Mouse (Mus musculus): ENCODE measurements at regions not wholly inside any gene's neighbourhood (a gene's known extent, or its start where the extent isn't known, plus 50 kb on each side); places are given as distances from the start of the nearest gene placed in this dataset.

GRCm38 (mm10) chr8:128239783-128240182 is 118.6 kb upstream of the Nrp1 start:
- no peak for ATAC-seq

DNA sequence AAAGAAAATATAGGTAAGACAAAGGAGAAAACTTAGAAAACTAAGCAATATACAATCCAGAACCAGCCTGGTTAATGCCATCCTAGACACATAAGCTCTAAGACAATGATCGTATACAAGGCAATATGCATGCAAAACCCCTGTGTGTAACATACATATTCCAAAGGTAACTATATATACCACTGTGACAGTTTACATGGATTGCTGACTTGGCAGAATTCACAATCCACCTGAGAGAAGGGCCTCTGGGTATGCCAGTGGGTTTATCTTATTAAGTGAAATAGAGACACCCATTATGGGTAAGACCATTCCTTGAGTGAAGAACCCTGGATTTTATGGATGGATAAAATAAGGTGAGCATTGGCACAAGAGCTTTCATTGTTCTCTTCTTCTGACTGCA is 117.2 kb upstream of the Nrp1 start:
- ATAC-seq, result no peak

- ATAC-seq, result no peak
These were observed 115.7 kb upstream of the Nrp1 start for GRCm38 (mm10) chr8:128242465-128243251.

GRCm38 (mm10) chr8:128251723-128252122 is 106.7 kb upstream of the Nrp1 start:
- no peak for ATAC-seq

DNA sequence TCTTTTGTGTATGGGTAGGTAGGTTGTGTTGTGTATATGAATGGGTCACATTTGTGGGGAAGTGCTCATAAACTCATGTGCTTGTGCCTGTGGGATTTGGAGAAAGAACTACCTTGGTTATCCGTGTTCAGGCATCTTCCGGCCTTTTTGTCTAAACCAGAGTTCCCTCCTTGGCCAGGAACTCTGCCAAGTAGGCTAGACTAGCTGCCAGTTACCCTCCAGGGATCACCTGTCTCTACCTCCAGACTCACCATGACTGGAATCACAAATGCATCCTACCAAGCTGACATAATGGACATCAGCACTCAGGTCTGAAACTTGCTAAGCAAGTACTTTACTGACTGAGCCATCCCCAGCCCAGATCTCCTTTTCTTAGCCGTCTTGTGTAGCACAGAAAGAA is 97.6 kb upstream of the Nrp1 start:
- ATAC-seq, result no peak

DNA sequence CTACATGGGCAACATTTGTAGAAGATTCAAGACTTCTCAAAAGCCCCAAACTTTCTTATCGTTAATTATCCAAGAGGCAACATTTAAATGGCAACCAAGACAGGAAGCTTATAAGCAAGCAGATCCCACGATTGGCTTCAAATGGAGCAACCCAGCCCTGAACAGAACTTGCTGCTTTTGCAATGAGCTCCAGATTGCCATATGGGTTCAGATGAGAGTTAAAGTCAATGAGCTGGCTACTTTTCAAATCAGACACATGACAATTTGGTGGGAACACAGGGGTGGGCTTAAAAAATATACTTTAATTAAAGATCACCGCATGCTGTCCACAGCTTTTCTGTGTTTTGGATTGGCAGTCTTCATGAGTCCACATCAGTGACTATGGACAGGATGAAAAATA is 97.0 kb upstream of the Nrp1 start:
- no peak for ATAC-seq

- no peak for ATAC-seq
These were observed 95.0 kb upstream of the Nrp1 start for GRCm38 (mm10) chr8:128263251-128263947.

- ATAC-seq, result no peak
These were observed 91.1 kb upstream of the Nrp1 start for GRCm38 (mm10) chr8:128267261-128267660.

- ATAC-seq, result peak; percentile 69
These were observed 90.4 kb upstream of the Nrp1 start for GRCm38 (mm10) chr8:128268010-128268409.

GRCm38 (mm10) chr8:128269546-128269945 is 88.9 kb upstream of the Nrp1 start:
- ATAC-seq, result no peak

GRCm38 (mm10) chr8:128272866-128273344 is 85.5 kb upstream of the Nrp1 start:
- no peak for ATAC-seq

DNA sequence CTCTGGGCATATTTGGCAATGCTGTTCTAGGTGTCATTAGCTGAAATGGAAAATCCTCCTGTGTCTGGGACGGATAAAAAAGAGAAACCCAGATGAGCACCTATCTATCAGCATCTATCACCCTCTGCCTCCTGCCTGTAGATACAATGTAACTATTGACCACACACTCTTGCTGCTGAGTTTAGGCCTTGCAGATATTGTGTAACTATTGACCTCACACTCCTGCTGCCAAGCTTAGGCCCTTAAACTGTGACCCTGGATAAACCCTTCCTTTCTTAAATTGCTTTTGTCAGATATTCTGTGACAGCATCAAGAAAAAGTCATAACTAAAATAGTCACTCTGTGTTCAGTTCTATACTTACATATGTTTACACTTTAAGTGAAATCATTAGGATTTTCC is 81.9 kb upstream of the Nrp1 start:
- no peak for ATAC-seq

DNA sequence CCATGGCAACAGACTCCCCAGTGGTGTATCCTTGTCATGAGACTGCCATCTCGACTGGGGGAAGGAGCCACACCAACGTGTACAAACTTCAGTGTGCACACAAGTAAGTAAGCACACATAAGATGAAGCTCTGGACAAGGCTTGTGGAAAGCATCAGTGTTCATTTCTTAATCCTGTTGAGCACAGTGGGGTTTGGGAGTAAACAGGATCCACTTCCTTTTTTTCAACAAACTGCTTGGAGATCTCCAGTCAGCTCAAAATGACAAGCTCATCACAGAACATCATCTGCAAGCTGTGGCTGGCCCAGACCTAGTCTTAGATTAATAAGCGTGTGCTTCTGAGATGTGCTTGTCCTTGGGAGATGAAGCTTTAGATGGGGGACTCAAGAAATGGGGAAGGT is 75.6 kb upstream of the Nrp1 start:
- no peak for ATAC-seq

DNA sequence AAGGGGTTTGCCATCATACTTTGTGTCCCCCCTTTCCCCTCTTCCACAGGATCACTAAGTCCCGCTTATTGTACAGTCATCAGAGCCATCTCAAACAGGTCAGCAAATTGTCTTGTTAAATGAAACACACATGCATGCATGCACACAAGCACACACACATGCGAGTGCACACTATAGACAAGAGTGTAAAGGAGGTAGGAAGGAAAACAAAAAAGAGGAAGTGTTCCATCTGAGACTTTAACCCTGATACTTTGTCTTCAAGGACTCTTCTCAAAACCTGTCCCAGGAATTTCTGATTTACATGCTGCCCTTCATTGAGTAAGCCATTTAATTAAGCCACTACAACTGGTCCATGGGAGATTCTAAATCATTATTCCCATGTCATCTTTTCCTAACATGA is 75.0 kb upstream of the Nrp1 start:
- no peak for ATAC-seq

DNA sequence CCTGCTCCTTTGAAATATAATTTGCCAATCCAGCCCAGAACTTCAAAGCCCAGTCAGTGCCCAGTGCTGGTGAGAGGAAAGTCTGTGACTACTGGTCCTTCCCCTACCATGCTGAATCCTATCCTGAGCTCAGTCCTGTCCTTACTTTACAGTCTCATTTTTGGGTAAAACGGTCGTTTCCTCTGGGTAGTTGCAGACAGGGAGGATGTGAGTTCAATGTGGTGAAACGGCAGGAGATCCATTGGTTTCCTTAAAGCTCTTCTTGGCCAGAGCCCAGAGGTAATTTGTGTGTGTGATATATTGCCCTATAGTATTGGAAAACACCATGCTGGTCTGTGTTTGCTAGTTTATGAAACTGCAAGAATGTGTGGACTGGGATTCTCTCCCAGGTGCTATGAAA is 73.6 kb upstream of the Nrp1 start:
- ATAC-seq, result no peak

DNA sequence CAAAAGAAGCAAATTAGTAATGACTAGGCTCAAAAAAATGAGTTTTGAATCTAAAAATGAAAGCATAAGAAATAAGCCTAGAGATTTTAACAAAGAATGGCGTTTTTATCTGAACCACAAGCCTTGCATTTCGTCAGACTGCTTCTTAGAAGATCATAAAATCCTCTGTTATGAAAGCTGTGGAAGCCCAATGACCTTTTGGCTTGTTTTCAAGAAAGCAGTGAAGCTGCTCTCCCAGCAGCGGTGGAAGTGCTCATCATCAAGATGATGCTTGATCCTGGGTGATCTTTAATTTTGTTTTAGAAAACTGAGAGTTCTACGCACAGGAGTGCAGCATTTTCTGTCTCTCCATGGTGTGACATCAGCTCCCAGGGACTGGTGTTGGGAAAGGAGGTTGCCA is 68.3 kb upstream of the Nrp1 start:
- no peak for ATAC-seq

- no peak for ATAC-seq
These were observed 66.0 kb upstream of the Nrp1 start for GRCm38 (mm10) chr8:128292394-128292793.

DNA sequence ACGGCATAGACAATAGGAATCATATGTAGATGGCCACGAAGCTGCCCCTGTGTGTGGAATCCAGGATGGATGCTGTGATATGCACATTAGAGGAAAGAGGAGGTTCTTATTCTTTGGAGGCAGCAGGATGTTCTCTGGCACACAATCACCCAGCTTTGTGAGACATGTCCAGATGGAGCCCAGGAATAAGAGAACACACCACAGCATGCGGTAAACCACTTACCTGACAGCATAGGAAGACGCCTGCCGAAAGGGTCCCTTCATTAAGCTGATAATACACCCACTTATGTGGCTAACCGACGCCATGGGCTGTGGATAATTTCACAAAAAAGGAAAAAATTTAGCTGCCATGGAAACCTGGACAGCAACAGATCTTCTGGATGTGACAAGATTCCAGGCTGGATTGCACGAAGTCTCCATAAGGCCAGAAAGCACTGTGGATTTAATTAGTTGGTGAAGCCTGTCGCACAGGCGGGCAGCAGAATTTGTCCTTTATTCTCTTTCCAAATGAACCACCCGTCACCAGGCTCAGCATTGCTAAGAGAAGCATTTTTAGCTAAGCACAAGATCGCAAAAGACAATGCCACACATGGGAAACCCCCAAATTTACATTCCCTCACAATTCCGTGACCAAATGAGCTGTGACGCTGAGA is 61.5 kb upstream of the Nrp1 start:
- no peak for ATAC-seq

GRCm38 (mm10) chr8:128302322-128302721 is 56.1 kb upstream of the Nrp1 start:
- no peak for ATAC-seq
